In genomic region chr4:152138497-152139260, GRCm38 (mm10) we compare ENCODE assay signal across 8 mouse cellular contexts. TPM values are rescaled to one million over a fixed set of nuclear protein-coding genes. Genes with fewer than 3 reads are reported as not detected.
A peak's percentile ranks its signal among the peaks of the same experiment; 100 is the strongest.
DNase-seq lines count a peak whose midpoint lies in the region; ATAC-seq and TF ChIP-seq lines count a peak whose summit lies in the region.

No protein-coding gene starts in this region.

- H3K9ac ChIP-seq in embryonic facial prominence, embryonic 13.5 days: 0 out of 2 replicates have a peak overlapping the region, but pooled peaks have one; percentile 49
- H3K9ac ChIP-seq in kidney, embryonic 14.5 days (ENCODE audit: low read depth, low read length): peak overlapping the region; percentile 23; the same call in 1 of the 2 replicates
- peak overlapping the region; percentile 38; the same call in 1 of the 2 replicates for H3K9ac ChIP-seq in liver, adult 2 months (ENCODE audit: low read depth, low read length)

- 2% methylated on average over 51 of the region's 51 CpGs for WGBS in embryonic facial prominence, embryonic 13.5 days
- WGBS in heart, embryonic 10.5 days: 3% methylated on average over 51 of the region's 51 CpGs
- WGBS in kidney, embryonic 14.5 days: 4% methylated on average over 51 of the region's 51 CpGs
- WGBS in liver, adult 2 months: 3% methylated on average over 51 of the region's 51 CpGs

- H3K9me3 ChIP-seq in embryonic facial prominence, embryonic 13.5 days: no peaks in the 10 kb centered on the region
- H3K9me3 ChIP-seq in heart, embryonic 10.5 days: no peaks in the 10 kb centered on the region
- H3K9me3 ChIP-seq in kidney, embryonic 14.5 days (ENCODE audit: control insufficient read depth, low read length): no peaks in the 10 kb centered on the region

- peaks cover 11% of the 10 kb centered on the region for H3K4me1 ChIP-seq in embryonic facial prominence, embryonic 13.5 days
- H3K4me1 ChIP-seq in heart, embryonic 10.5 days: peaks cover 10% of the 10 kb centered on the region
- H3K4me1 ChIP-seq in kidney, embryonic 14.5 days (ENCODE audit: control insufficient read depth, insufficient read depth, low read length): peaks cover 10% of the 10 kb centered on the region; the same call in 1 of the 2 replicates
- peaks cover 5% of the 10 kb centered on the region; the same call in 1 of the 2 replicates for H3K4me1 ChIP-seq in liver, adult 2 months (ENCODE audit: control insufficient read depth, insufficient read depth, low read length)

- peak overlapping the region; percentile 52 for H3K4me3 ChIP-seq in embryonic facial prominence, embryonic 13.5 days
- H3K4me3 ChIP-seq in heart, embryonic 10.5 days: peak overlapping the region; percentile 61
- H3K4me3 ChIP-seq in kidney, embryonic 14.5 days (ENCODE audit: low read length): peak overlapping the region; percentile 49
- H3K4me3 ChIP-seq in liver, adult 2 months (ENCODE audit: insufficient read depth, low read depth, low read length): peak overlapping the region; percentile 67

- ATAC-seq in embryonic facial prominence, embryonic 13.5 days (ENCODE audit: insufficient number of reproducible peaks, insufficient read depth, low FRiP score, low TSS enrichment, low read depth): peak; percentile 73
- peak; percentile 84 for ATAC-seq in kidney, embryonic 14.5 days (ENCODE audit: low FRiP score, low TSS enrichment)
- peak; percentile 82 for ATAC-seq in monocyte, adult 5-6 weeks (replicated peaks; ENCODE audit: insufficient number of reproducible peaks, low FRiP score, low TSS enrichment, poor library complexity, severe bottlenecking)

- H3K27ac ChIP-seq in embryonic facial prominence, embryonic 13.5 days: no peak overlapping the region
- H3K27ac ChIP-seq in heart, embryonic 10.5 days: no peak overlapping the region
- H3K27ac ChIP-seq in kidney, embryonic 14.5 days (ENCODE audit: low read depth, low read length): 0 out of 2 replicates have a peak overlapping the region, but pooled peaks have one; percentile 11
- no peak overlapping the region for H3K27ac ChIP-seq in liver, adult 2 months (replicated peaks; ENCODE audit: insufficient read depth, low read depth, low read length)

- peak; percentile 90 for TF ChIP-seq CTCF in liver, adult 2 months (IDR thresholded peaks at IDR 0.05; ENCODE audit: low read depth, low read length)

- no peak for TF ChIP-seq POLR2A in liver, adult 2 months (IDR thresholded peaks at IDR 0.05; ENCODE audit: extremely low read depth, insufficient read depth, low read length)

- peaks cover 62% of the 10 kb centered on the region for H3K27me3 ChIP-seq in embryonic facial prominence, embryonic 13.5 days
- H3K27me3 ChIP-seq in heart, embryonic 10.5 days (ENCODE audit: insufficient read depth, poor library complexity, severe bottlenecking): peaks cover 70% of the 10 kb centered on the region
- peaks cover 13% of the 10 kb centered on the region for H3K27me3 ChIP-seq in kidney, embryonic 14.5 days (ENCODE audit: control insufficient read depth, insufficient read depth, low read length)
- H3K27me3 ChIP-seq in liver, adult 2 months (ENCODE audit: control insufficient read depth, insufficient read depth, low read length): no peaks in the 10 kb centered on the region

- H3K79me2 ChIP-seq in liver, adult 2 months (ENCODE audit: control insufficient read depth, insufficient read depth, low read length): no peaks in the 10 kb centered on the region

- peak; percentile 93 for DNase-seq in 416B (ENCODE audit: low read depth)
- peak; percentile 81 to 89 for DNase-seq in adrenal gland, postnatal 4 days (ENCODE audit: low spot score in 2 of 2)
- DNase-seq in heart, embryonic 10.5 days (ENCODE audit: low spot score): peak; percentile 95
- peak; percentile 61 for DNase-seq in liver, adult 2 months (ENCODE audit: extremely low read depth, low read depth, low spot score)
- DNase-seq in spleen, postnatal 4 days (ENCODE audit: low spot score in 2 of 2): peak; percentile 92 to 96

- H3K4me2 ChIP-seq in embryonic facial prominence, embryonic 13.5 days: peak overlapping the region; percentile 78
- peak overlapping the region; percentile 77 for H3K4me2 ChIP-seq in kidney, embryonic 14.5 days (replicated peaks; ENCODE audit: low read depth, low read length)

- no peaks in the 10 kb centered on the region for H3K36me3 ChIP-seq in embryonic facial prominence, embryonic 13.5 days
- no peaks in the 10 kb centered on the region for H3K36me3 ChIP-seq in heart, embryonic 10.5 days
- H3K36me3 ChIP-seq in kidney, embryonic 14.5 days (ENCODE audit: control insufficient read depth, insufficient read depth, low read length): no peaks in the 10 kb centered on the region
- no peaks in the 10 kb centered on the region for H3K36me3 ChIP-seq in liver, adult 2 months (ENCODE audit: control insufficient read depth, insufficient read depth, low read length)

RNA-seq across cellular contexts. Expression of gene Espn, which starts 13.5 kb away (rescaled TPM):
- total RNA-seq in adrenal gland, postnatal 4 days (2021): 1 to 10 TPM; 1.0 to 5.1 TPM
- 3.4 and 5.9 TPM in 2 replicates for polyA plus RNA-seq in embryonic facial prominence, embryonic 13.5 days (2015; fragmentation: Nextera tagmentation; extraction: Ambion mirVana)
- polyA plus RNA-seq in heart, embryonic 10.5 days (2016; fragmentation: Nextera tagmentation; extraction: Ambion mirVana): 1.4 and 4.0 TPM in 2 replicates
- 36.1 and 36.3 TPM in 2 replicates for polyA plus RNA-seq in kidney, embryonic 14.5 days (2014; fragmentation: Nextera tagmentation; extraction: Ambion mirVana)
- 0.20 and 0.28 TPM in 2 replicates for total RNA-seq in liver, adult 2 months (2014; rRNA removed)
- polyA plus RNA-seq in liver, adult 2 months (2012; rRNA removed): 0.47 and 1.4 TPM in 2 replicates
- total RNA-seq in monocyte, adult 5-6 weeks (2017): 0.53 to 2.0 TPM (median 0.78 TPM) in 3 replicates

RNA-seq across cellular contexts. Expression of gene Hes2, which starts 20.0 kb away (rescaled TPM):
- total RNA-seq in adrenal gland, postnatal 4 days (2021): not detected
- polyA plus RNA-seq in embryonic facial prominence, embryonic 13.5 days (2015; fragmentation: Nextera tagmentation; extraction: Ambion mirVana): 0.10 TPM in 1 of 2 replicates, not detected in the other
- not detected in 2 replicates for polyA plus RNA-seq in heart, embryonic 10.5 days (2016; fragmentation: Nextera tagmentation; extraction: Ambion mirVana)
- polyA plus RNA-seq in kidney, embryonic 14.5 days (2014; fragmentation: Nextera tagmentation; extraction: Ambion mirVana): not detected in 2 replicates
- not detected in 2 replicates for total RNA-seq in liver, adult 2 months (2014; rRNA removed)
- not detected in 2 replicates for polyA plus RNA-seq in liver, adult 2 months (2012; rRNA removed)
- not detected in 3 replicates for total RNA-seq in monocyte, adult 5-6 weeks (2017)

RNA-seq across cellular contexts. Expression of gene Tnfrsf25, which starts 22.9 kb away (rescaled TPM):
- total RNA-seq in adrenal gland, postnatal 4 days (2021): 1 to 10 TPM; 1.2 to 1.4 TPM
- polyA plus RNA-seq in embryonic facial prominence, embryonic 13.5 days (2015; fragmentation: Nextera tagmentation; extraction: Ambion mirVana): 1.1 and 1.5 TPM in 2 replicates
- polyA plus RNA-seq in heart, embryonic 10.5 days (2016; fragmentation: Nextera tagmentation; extraction: Ambion mirVana): 0.90 and 1.3 TPM in 2 replicates
- 0.57 and 1.9 TPM in 2 replicates for polyA plus RNA-seq in kidney, embryonic 14.5 days (2014; fragmentation: Nextera tagmentation; extraction: Ambion mirVana)
- 0.13 and 0.28 TPM in 2 replicates for total RNA-seq in liver, adult 2 months (2014; rRNA removed)
- 0.54 and 0.72 TPM in 2 replicates for polyA plus RNA-seq in liver, adult 2 months (2012; rRNA removed)
- 1.3 to 4.7 TPM in 2 of 3 replicates, not detected in the other for total RNA-seq in monocyte, adult 5-6 weeks (2017)

RNA-seq across cellular contexts. Expression of gene Acot7, which starts 39.3 kb away (rescaled TPM):
- 10 to 100 TPM; 39.1 to 44.4 TPM for total RNA-seq in adrenal gland, postnatal 4 days (2021)
- 48.5 and 54.1 TPM in 2 replicates for polyA plus RNA-seq in embryonic facial prominence, embryonic 13.5 days (2015; fragmentation: Nextera tagmentation; extraction: Ambion mirVana)
- 43.7 and 48.9 TPM in 2 replicates for polyA plus RNA-seq in heart, embryonic 10.5 days (2016; fragmentation: Nextera tagmentation; extraction: Ambion mirVana)
- 46.6 and 64.4 TPM in 2 replicates for polyA plus RNA-seq in kidney, embryonic 14.5 days (2014; fragmentation: Nextera tagmentation; extraction: Ambion mirVana)
- 9.3 and 10.7 TPM in 2 replicates for total RNA-seq in liver, adult 2 months (2014; rRNA removed)
- 18.4 and 20.8 TPM in 2 replicates for polyA plus RNA-seq in liver, adult 2 months (2012; rRNA removed)
- 18.1 to 62.4 TPM (median 30.9 TPM) in 3 replicates for total RNA-seq in monocyte, adult 5-6 weeks (2017)
